Mouse (Mus musculus) lung, postnatal 10 days (tissue): ENCODE measurements at regions not wholly inside any gene's neighbourhood (a gene's known extent, or its start where the extent isn't known, plus 50 kb on each side); places are given as distances from the start of the nearest gene placed in this dataset.

ENCODE experiments used
- DNase-seq: peaks from one replicate; pipeline ENCODE4 v3.0.0; 2021

GRCm38 (mm10) chr16:84581166-84581565 is 66.2 kb downstream of the A730009L09Rik start:
- DNase-seq: no peak

- peak; percentile 6 for DNase-seq
These were observed 68.4 kb downstream of the A730009L09Rik start for GRCm38 (mm10) chr16:84583323-84583722.

- no peak for DNase-seq
These were observed 68.9 kb downstream of the A730009L09Rik start for GRCm38 (mm10) chr16:84583773-84584229.

- DNase-seq: no peak
These were observed 69.9 kb downstream of the A730009L09Rik start for GRCm38 (mm10) chr16:84584724-84585399.

GRCm38 (mm10) chr16:84592978-84593377 is 78.1 kb downstream of the A730009L09Rik start:
- no peak for DNase-seq

- DNase-seq: no peak
These were observed 88.0 kb downstream of the A730009L09Rik start for GRCm38 (mm10) chr16:84602969-84603368.

GRCm38 (mm10) chr16:84603465-84604205 is 88.7 kb downstream of the A730009L09Rik start:
- no peak for DNase-seq

GRCm38 (mm10) chr16:84604272-84604975 is 89.5 kb downstream of the A730009L09Rik start:
- no peak for DNase-seq

GRCm38 (mm10) chr16:84606010-84606803 is 91.3 kb downstream of the A730009L09Rik start:
- no peak for DNase-seq

- DNase-seq: no peak
These were observed 91.8 kb downstream of the A730009L09Rik start for GRCm38 (mm10) chr16:84606804-84607095.

GRCm38 (mm10) chr16:84607503-84607902 is 92.6 kb downstream of the A730009L09Rik start:
- no peak for DNase-seq

GRCm38 (mm10) chr16:84615683-84616082 is 100.8 kb downstream of the A730009L09Rik start:
- no peak for DNase-seq

GRCm38 (mm10) chr16:84616132-84616531 is 101.2 kb downstream of the A730009L09Rik start:
- no peak for DNase-seq

- no peak for DNase-seq
These were observed 103.5 kb downstream of the A730009L09Rik start for GRCm38 (mm10) chr16:84618379-84618778.

GRCm38 (mm10) chr16:84619876-84620275 is 105.0 kb downstream of the A730009L09Rik start:
- no peak for DNase-seq

- no peak for DNase-seq
These were observed 105.9 kb downstream of the A730009L09Rik start for GRCm38 (mm10) chr16:84620861-84621260.

- DNase-seq: peak; percentile 16
These were observed 106.5 kb downstream of the A730009L09Rik start for GRCm38 (mm10) chr16:84621300-84622031.

- no peak for DNase-seq
These were observed 108.6 kb downstream of the A730009L09Rik start for GRCm38 (mm10) chr16:84623346-84624085.

- DNase-seq: no peak
These were observed 109.7 kb downstream of the A730009L09Rik start for GRCm38 (mm10) chr16:84624443-84625109.

- no peak for DNase-seq
These were observed 110.3 kb downstream of the A730009L09Rik start for GRCm38 (mm10) chr16:84625110-84625722.
